Comparison of ENCODE assay signal across 8 mouse cellular contexts in genomic region chr17:55956129-55956528, GRCm38 (mm10). TPM values are rescaled to one million over a fixed set of nuclear protein-coding genes. Genes with fewer than 3 reads are reported as not detected.
DNase-seq lines count a peak whose midpoint lies in the region; TF ChIP-seq lines count a peak whose summit lies in the region.

No protein-coding gene starts in this region.

- peak; percentile 44 to 56 for DNase-seq in spleen, postnatal 14 days (ENCODE audit: low spot score in 2 of 2)
- no peak for DNase-seq in spleen, adult 18-20 months
- DNase-seq in embryo, embryonic 10.5 days (ENCODE audit: low spot score) = peak; percentile 74
- peak; percentile 38 to 57 for DNase-seq in heart, postnatal 14 days
- DNase-seq in layer of hippocampus, adult 2 months (ENCODE audit: low spot score in 2 of 2) = peak; percentile 67 to 68
- DNase-seq in lung, adult 2 months = peak; percentile 83
- peak; percentile 80 for DNase-seq in retina, postnatal 1 day
- DNase-seq in MN1 (ENCODE audit: low spot score) = no peak

- peaks cover 2% of the 10 kb centered on the region; the same call in 1 of the 2 replicates for H3K4me1 ChIP-seq in lung, adult 2 months (ENCODE audit: control insufficient read depth, insufficient read depth, low read length)

- peak overlapping the region; percentile 16; the same call in 1 of the 2 replicates for H3K27ac ChIP-seq in layer of hippocampus, adult 2 months

- H3K4me3 ChIP-seq in layer of hippocampus, adult 2 months = peak overlapping the region; percentile 55
- H3K4me3 ChIP-seq in lung, adult 2 months (replicated peaks; ENCODE audit: extremely low read depth, low read depth, low read length) = peak overlapping the region; percentile 45

- intact Hi-C loops in heart, postnatal 14 days (cut with DNase I) = loop anchor here (2.0 to 10.0 kb wide), 3 partner anchors 55 to 299 kb away; partner anchors contain the start of gene Fem1a

- WGBS in lung, adult 2 months = 10% methylated on average over 26 of the region's 26 CpGs

- no peak for TF ChIP-seq CTCF in layer of hippocampus, adult 2 months (conservative IDR thresholded peaks at IDR 0.05)
- no peak for TF ChIP-seq CTCF in lung, adult 2 months (IDR thresholded peaks at IDR 0.05; ENCODE audit: insufficient read depth, low read length)

- no peak for TF ChIP-seq POLR2A in lung, adult 2 months (IDR thresholded peaks at IDR 0.05; ENCODE audit: borderline replicate concordance, extremely low read depth, low read depth, low read length)

RNA-seq across cellular contexts. Expression of gene Yju2, which starts 2.8 kb away (rescaled TPM):
- 10 to 100 TPM; 10.8 to 12.6 TPM for total RNA-seq in heart, postnatal 14 days (2021)
- 10 to 100 TPM; 18.1 to 19.0 TPM for total RNA-seq in layer of hippocampus, adult 2 months (2021)
- 8.8 and 9.5 TPM in 2 replicates for polyA plus RNA-seq in lung, adult 2 months (2012; rRNA removed)

RNA-seq across cellular contexts. Expression of gene Ebi3, which starts 3.7 kb away (rescaled TPM):
- under 1 TPM; 0.63 to 0.81 TPM for total RNA-seq in heart, postnatal 14 days (2021)
- 1 to 10 TPM; 1.0 to 1.6 TPM for total RNA-seq in layer of hippocampus, adult 2 months (2021)
- polyA plus RNA-seq in lung, adult 2 months (2012; rRNA removed) = 7.3 and 12.4 TPM in 2 replicates

RNA-seq across cellular contexts. Expression of gene Zfp119b, which starts 6.8 kb away (rescaled TPM):
- 1 to 10 TPM; 3.3 to 4.1 TPM for total RNA-seq in heart, postnatal 14 days (2021)
- 1 to 10 TPM; 3.5 to 4.0 TPM for total RNA-seq in layer of hippocampus, adult 2 months (2021)
- polyA plus RNA-seq in lung, adult 2 months (2012; rRNA removed) = 0.29 and 0.70 TPM in 2 replicates

RNA-seq across cellular contexts. Expression of gene Shd, which starts 14.1 kb away (rescaled TPM):
- total RNA-seq in heart, postnatal 14 days (2021) = 1 to 10 TPM; 1.3 to 3.1 TPM
- total RNA-seq in layer of hippocampus, adult 2 months (2021) = 10 to 100 TPM; 23.7 to 28.4 TPM
- polyA plus RNA-seq in lung, adult 2 months (2012; rRNA removed) = 1.6 and 1.9 TPM in 2 replicates

RNA-seq across cellular contexts. Expression of gene Fsd1, which starts 30.2 kb away (rescaled TPM):
- total RNA-seq in heart, postnatal 14 days (2021) = under 1 TPM in 1 of 2 experiments, not detected in 1; 0.74 TPM
- 10 to 100 TPM; 67.2 to 69.0 TPM for total RNA-seq in layer of hippocampus, adult 2 months (2021)
- polyA plus RNA-seq in lung, adult 2 months (2012; rRNA removed) = 0.17 and 0.31 TPM in 2 replicates

Comparison
In these comparisons a context has a peak if more than half of its experiments do, and no peak if none do; other contexts are left out.
1. DNase-seq: peak in spleen, postnatal 14 days (2 of 2), embryo, embryonic 10.5 days (single experiment), heart, postnatal 14 days (2 of 2), layer of hippocampus, adult 2 months (2 of 2), lung, adult 2 months (single experiment) and retina, postnatal 1 day (single experiment); none in spleen, adult 18-20 months (0 of 2) and MN1 (single experiment).